Mouse (Mus musculus): Measurements from ENCODE around the gene Pou6f1. TPM values are rescaled to one million over a fixed set of nuclear protein-coding genes. Genes with fewer than 3 reads are reported as not detected.
A peak's percentile ranks its signal among the peaks of the same experiment; 100 is the strongest.

The Pou6f1 gene
- polyA plus RNA-seq, 1 experiment, result 0.05 TPM

GRCm38 (mm10) chr15:100574378-100574777 lies 25.4 kb downstream of the Pou6f1 start:
- Histone ChIP-seq H3K36me3 (ENCODE audit: control insufficient read depth) (no peaks in the 10 kb centered on the region), H3K4me1 (ENCODE audit: control insufficient read depth) (no peaks in the 10 kb centered on the region), H3K4me3 (replicated peaks) (no peak overlapping the region), H3K27me3 (ENCODE audit: control insufficient read depth) (peaks cover 4% of the 10 kb centered on the region), H3K9me3 (ENCODE audit: control insufficient read depth, low read length) (no peaks in the 10 kb centered on the region)
- TF ChIP-seq TAL1 (IDR thresholded peaks at IDR 0.05; ENCODE audit: low read length) (no peak), GATA1 (IDR thresholded peaks at IDR 0.05; ENCODE audit: low read length) (no peak)

- peaks cover 5% of the 10 kb centered on the region for H3K27me3 ChIP-seq (ENCODE audit: control insufficient read depth)
Observed at GRCm38 (mm10) chr15:100573946-100574345, 25.8 kb downstream of the Pou6f1 start.

GRCm38 (mm10) chr15:100569239-100569638 lies 30.5 kb downstream of the Pou6f1 start:
- TF ChIP-seq TAL1 (IDR thresholded peaks at IDR 0.05; ENCODE audit: low read length) (no peak), GATA1 (IDR thresholded peaks at IDR 0.05; ENCODE audit: low read length) (no peak)
- Histone ChIP-seq H3K4me3 (replicated peaks) (no peak overlapping the region), H3K4me1 (ENCODE audit: control insufficient read depth) (no peaks in the 10 kb centered on the region), H3K36me3 (ENCODE audit: control insufficient read depth) (no peaks in the 10 kb centered on the region), H3K9me3 (ENCODE audit: control insufficient read depth, low read length) (no peaks in the 10 kb centered on the region), H3K27me3 (ENCODE audit: control insufficient read depth) (peaks cover 5% of the 10 kb centered on the region)

More at GRCm38 (mm10) chr15:100573946-100574345, 25.8 kb downstream of the Pou6f1 start:
- H3K36me3 ChIP-seq (ENCODE audit: control insufficient read depth), result no peaks in the 10 kb centered on the region
- H3K4me3 ChIP-seq (replicated peaks), result no peak overlapping the region
- no peaks in the 10 kb centered on the region for H3K4me1 ChIP-seq (ENCODE audit: control insufficient read depth)
- TF ChIP-seq GATA1 (IDR thresholded peaks at IDR 0.05; ENCODE audit: low read length), result peak; percentile 32; the same call in 1 of the 2 replicates
- no peak for TF ChIP-seq TAL1 (IDR thresholded peaks at IDR 0.05; ENCODE audit: low read length)
- H3K9me3 ChIP-seq (ENCODE audit: control insufficient read depth, low read length), result no peaks in the 10 kb centered on the region

GRCm38 (mm10) chr15:100566531-100566930 lies 33.3 kb downstream of the Pou6f1 start:
- no peaks in the 10 kb centered on the region for H3K9me3 ChIP-seq (ENCODE audit: control insufficient read depth, low read length)
- H3K4me3 ChIP-seq (replicated peaks), result no peak overlapping the region
- H3K27me3 ChIP-seq (ENCODE audit: control insufficient read depth), result peaks cover 5% of the 10 kb centered on the region
- H3K36me3 ChIP-seq (ENCODE audit: control insufficient read depth), result no peaks in the 10 kb centered on the region
- no peak for TF ChIP-seq TAL1 (IDR thresholded peaks at IDR 0.05; ENCODE audit: low read length)
- TF ChIP-seq GATA1 (IDR thresholded peaks at IDR 0.05; ENCODE audit: low read length), result no peak
- no peaks in the 10 kb centered on the region for H3K4me1 ChIP-seq (ENCODE audit: control insufficient read depth)

GRCm38 (mm10) chr15:100557705-100558433 lies 41.9 kb downstream of the Pou6f1 start:
- Histone ChIP-seq H3K4me1 (ENCODE audit: control insufficient read depth) (peaks cover 47% of the 10 kb centered on the region), H3K4me3 (replicated peaks) (peak overlapping the region; percentile 63), H3K27me3 (ENCODE audit: control insufficient read depth) (no peaks in the 10 kb centered on the region), H3K36me3 (ENCODE audit: control insufficient read depth) (peaks cover 5% of the 10 kb centered on the region; the same call in 1 of the 2 replicates), H3K9me3 (ENCODE audit: control insufficient read depth, low read length) (peaks cover 12% of the 10 kb centered on the region; the same call in 1 of the 2 replicates)
- TF ChIP-seq GATA1 (IDR thresholded peaks at IDR 0.05; ENCODE audit: low read length), result no peak
- no peak for TF ChIP-seq TAL1 (IDR thresholded peaks at IDR 0.05; ENCODE audit: low read length)

- TF ChIP-seq TAL1 (IDR thresholded peaks at IDR 0.05; ENCODE audit: low read length) (no peak), GATA1 (IDR thresholded peaks at IDR 0.05; ENCODE audit: low read length) (no peak)
- Histone ChIP-seq H3K9me3 (ENCODE audit: control insufficient read depth, low read length) (peaks cover 12% of the 10 kb centered on the region; the same call in 1 of the 2 replicates), H3K4me3 (replicated peaks) (peak overlapping the region; percentile 63), H3K36me3 (ENCODE audit: control insufficient read depth) (peaks cover 5% of the 10 kb centered on the region; the same call in 1 of the 2 replicates), H3K4me1 (ENCODE audit: control insufficient read depth) (peaks cover 58% of the 10 kb centered on the region), H3K27me3 (ENCODE audit: control insufficient read depth) (no peaks in the 10 kb centered on the region)
Observed at GRCm38 (mm10) chr15:100556378-100556777, 43.4 kb downstream of the Pou6f1 start.

- TF ChIP-seq GATA1 (IDR thresholded peaks at IDR 0.05; ENCODE audit: low read length) (no peak), TAL1 (IDR thresholded peaks at IDR 0.05; ENCODE audit: low read length) (no peak)
- Histone ChIP-seq H3K4me3 (replicated peaks) (peak overlapping the region; percentile 63), H3K36me3 (ENCODE audit: control insufficient read depth) (peaks cover 5% of the 10 kb centered on the region; the same call in 1 of the 2 replicates), H3K9me3 (ENCODE audit: control insufficient read depth, low read length) (peaks cover 12% of the 10 kb centered on the region; the same call in 1 of the 2 replicates), H3K27me3 (ENCODE audit: control insufficient read depth) (no peaks in the 10 kb centered on the region), H3K4me1 (ENCODE audit: control insufficient read depth) (peaks cover 62% of the 10 kb centered on the region)
Observed at GRCm38 (mm10) chr15:100555965-100556364, 43.8 kb downstream of the Pou6f1 start.

- H3K36me3 ChIP-seq (ENCODE audit: control insufficient read depth), result peaks cover 16% of the 10 kb centered on the region
- H3K4me1 ChIP-seq (ENCODE audit: control insufficient read depth), result peaks cover 57% of the 10 kb centered on the region
Observed at GRCm38 (mm10) chr15:100551326-100552307, 48.2 kb downstream of the Pou6f1 start, which contains the start of gene Tfcp2. Gene Tfcp2, minus strand, starts transcription at chr15:100552008.

More at GRCm38 (mm10) chr15:100551326-100552307, 48.2 kb downstream of the Pou6f1 start, which contains the start of gene Tfcp2:
- Histone ChIP-seq H3K4me3 (replicated peaks) (peak within 1 kb of the TSS; percentile 77), H3K27me3 (ENCODE audit: control insufficient read depth) (no peaks in the 10 kb centered on the region), H3K9me3 (ENCODE audit: control insufficient read depth, low read length) (peaks cover 8% of the 10 kb centered on the region; the same call in 1 of the 2 replicates)
- TF ChIP-seq TAL1 (IDR thresholded peaks at IDR 0.05; ENCODE audit: low read length) (no peak), GATA1 (IDR thresholded peaks at IDR 0.05; ENCODE audit: low read length) (no peak)
